Mouse (Mus musculus) thymus, postnatal 4 days (tissue): ENCODE measurements around the gene Fbxw19.
"Not testable (repeated sequence)": the region's sequence is repeated elsewhere in the genome, so short reads cannot be mapped to it uniquely, and the experiment has no call there.

ENCODE experiments used
- DNase-seq: peaks from one replicate; pipeline ENCODE4 v3.0.0; 2021

Gene Fbxw19

GRCm38 (mm10) chr9:109495775-109496174 lies at the start of gene Fbxw19:
Gene Fbxw19 (minus strand): TSS chr9:109495875.
- DNase-seq: not testable (repeated sequence)

DNA sequence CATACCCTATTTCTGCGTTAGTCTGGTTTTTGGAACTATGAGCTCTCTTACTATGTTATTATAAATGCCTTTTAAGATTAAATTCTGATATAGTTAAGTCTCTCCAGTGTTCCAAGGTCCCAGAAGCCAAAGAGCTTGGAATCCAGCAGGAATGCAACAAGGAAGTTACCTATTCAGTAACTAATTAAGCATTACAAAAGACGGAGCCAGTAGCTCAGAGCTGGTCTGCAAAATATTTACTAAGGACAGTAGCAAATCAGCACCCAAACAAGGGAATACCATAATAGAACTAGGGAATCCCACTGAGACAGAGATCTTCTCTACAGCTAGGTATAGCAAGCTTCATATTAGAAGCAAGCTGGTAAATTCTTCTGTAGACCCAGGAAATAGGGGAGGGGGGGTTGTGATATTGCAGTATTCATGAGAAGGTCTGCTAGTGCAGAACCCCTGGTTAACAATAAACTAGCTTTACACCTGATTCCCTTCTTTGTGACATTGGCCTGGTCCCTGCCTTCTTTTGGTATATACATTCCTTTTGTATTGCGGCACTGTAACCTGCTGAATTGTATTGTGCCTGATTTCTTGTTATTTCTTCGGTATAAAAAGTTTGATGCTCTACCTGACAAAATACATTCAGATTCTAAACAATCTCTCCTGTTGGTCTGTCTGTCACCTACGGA lies 27.9 kb upstream of the Fbxw19 start:
- DNase-seq: no peak

DNA sequence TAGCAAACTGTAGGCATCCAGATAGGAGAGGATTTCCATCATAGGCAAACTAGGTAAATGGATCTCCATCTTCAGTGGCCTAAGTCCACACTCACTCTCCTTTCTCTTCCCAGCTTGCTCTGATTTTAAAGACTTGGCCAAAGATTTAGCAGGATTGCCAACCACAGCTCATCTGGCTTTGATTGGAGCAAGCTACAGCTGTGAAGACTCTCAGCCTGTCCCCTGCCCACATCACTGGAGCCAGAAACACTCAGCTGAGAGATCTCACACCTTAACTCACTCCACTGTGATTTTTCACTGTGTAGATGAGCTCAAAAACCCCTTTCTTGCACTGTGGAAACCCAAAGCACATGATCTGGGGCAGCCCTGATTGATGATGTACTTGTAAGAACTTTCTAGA lies 46.6 kb downstream of the Fbxw19 start, which contains the start of gene Fbxw16:
Gene Fbxw16 (minus strand): TSS at position 101 of the 400 bp plus-strand sequence.
- DNase-seq: no peak

DNA sequence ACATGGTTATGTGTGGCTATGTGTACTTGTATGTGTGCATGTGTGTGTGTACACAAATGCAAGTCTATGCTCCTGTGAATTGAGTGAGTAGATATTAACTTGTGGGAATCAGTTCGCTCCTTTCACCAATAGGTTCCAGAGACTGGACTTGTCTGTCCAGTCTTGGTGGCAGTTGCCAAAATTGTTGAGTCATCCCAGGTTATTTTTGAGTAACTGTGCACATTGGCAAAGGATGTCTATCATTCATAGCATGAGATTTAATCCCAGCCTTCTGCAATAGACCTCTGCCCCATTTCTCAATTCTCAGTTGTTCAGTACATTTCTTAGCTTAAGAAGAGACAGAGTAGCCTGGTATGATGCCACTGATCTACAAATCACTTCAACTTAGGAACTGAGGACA lies 62.7 kb downstream of the Fbxw19 start:
- no peak for DNase-seq
